Mouse (Mus musculus) myocyte (in vitro differentiated cells): ENCODE data around the gene Pfpl.

Experiments used
- POLR2A ChIP-seq: IDR thresholded peaks from one replicate; pipeline ENCODE4 v1.6.1; 2011; ENCODE audit warnings: low read depth, mild to moderate bottlenecking, control low read depth, moderate library complexity; ENCODE audit not compliant: insufficient read length
- TCF12 ChIP-seq: IDR thresholded peaks from one replicate; pipeline ENCODE4 v1.6.1; 2011; ENCODE audit warnings: mild to moderate bottlenecking, control low read depth; ENCODE audit not compliant: poor library complexity, insufficient read depth, severe bottlenecking
- USF1 ChIP-seq: IDR thresholded peaks from one replicate; pipeline ENCODE4 v1.6.1; 2011; ENCODE audit warnings: low read depth, mild to moderate bottlenecking, control low read depth, moderate library complexity

DNA sequence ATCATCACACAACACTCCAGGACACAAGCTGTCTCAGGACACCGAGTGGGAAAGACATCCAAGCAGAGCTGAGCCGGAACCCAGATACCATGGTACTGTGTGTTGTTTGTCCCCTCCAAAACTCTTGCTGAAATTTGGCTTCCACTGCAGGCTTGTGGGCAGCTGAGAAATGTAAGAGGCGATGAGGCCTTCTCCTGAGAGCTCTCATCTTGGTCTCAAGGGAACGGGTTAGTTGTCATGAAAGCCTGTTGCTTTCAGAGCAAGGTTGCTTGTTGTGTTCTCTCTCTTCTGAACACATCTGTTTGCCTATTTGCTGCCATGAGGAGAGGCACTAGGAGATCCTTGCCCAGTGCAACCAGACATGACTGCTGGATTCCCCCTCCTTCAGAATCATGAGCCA, 46.2 kb downstream of the Pfpl start:
- TF ChIP-seq POLR2A: no peak
- TF ChIP-seq USF1: no peak
- no peak for TF ChIP-seq TCF12
